Mouse (Mus musculus): ENCODE results near the gene Fgfr2. TPM values are rescaled to one million over a fixed set of nuclear protein-coding genes. Genes with fewer than 3 reads are reported as not detected.
A peak's percentile ranks its signal among the peaks of the same experiment; 100 is the strongest.

Gene Fgfr2
- total and polyA plus RNA-seq, 3 experiments = 47.1 to 245 (median 178) TPM

DNA sequence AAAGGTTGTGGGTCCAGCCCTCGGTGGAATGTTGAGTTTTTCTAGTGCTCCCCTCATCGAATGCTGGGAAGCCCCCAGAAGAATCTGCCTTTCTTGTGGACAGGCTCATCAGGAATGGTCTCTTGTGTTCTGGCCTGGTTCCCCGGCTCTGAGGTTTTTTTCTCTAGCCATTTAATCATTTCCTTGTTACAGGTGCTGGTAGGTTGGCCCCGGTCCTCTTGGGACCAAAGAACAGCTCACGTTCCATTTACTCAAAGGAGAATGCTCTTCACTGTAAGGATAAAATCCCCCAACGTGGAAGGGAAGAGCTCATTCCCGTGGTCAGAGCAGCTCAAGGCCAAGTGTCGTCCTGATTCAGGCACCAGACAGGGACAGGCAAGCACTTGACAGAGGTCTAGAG is 113.5 kb downstream of the Fgfr2 start:
- no peak for DNase-seq

- DNase-seq = peak; percentile 70
These were observed 114.5 kb downstream of the Fgfr2 start for GRCm38 (mm10) chr7:133008663-133009062.

GRCm38 (mm10) chr7:133007343-133007742 is 115.8 kb downstream of the Fgfr2 start:
- DNase-seq = peak; percentile 95

DNA sequence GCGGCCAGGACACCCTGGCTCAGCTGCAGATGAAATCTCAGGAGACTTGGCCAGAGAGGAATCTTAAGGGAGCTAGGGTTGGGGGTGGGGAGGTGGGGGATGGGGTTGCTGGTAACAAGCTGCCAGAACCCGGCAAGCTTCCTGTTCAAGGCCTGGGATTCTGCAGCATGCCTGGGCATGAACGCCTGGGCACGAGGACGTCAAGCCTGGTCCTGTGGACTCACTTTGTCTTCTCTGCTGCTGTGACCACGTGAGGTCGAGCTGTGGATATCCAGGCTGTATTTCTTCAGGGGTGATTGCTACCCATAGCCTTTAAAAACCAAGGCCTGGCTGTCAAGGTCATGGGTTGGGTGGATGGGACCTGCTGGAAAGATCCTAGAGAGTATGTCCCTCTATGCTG is 117.4 kb downstream of the Fgfr2 start:
- peak; percentile 55 for DNase-seq

DNA sequence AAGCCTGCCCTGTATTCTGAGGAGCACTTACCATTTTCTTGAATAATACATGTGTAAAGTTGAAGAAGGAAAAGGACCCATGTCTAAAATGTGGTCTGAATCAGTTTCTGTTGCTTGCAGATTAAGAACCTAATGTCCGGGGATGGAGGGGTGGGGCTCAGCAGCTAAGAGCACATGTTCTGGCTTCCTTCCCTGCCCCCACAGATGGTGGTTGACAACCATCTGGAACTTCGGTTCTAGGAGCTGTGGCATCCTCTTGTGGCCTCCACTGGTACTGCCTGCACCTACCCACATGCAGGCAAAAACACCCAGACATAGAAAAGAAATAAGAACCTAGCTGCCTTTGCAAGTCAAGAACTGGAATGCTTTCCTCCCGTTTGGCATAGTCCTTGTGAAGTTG is 119.7 kb downstream of the Fgfr2 start:
- peak; percentile 80 for DNase-seq

- no peak for DNase-seq
These were observed 120.9 kb downstream of the Fgfr2 start for GRCm38 (mm10) chr7:133002271-133002670.

DNA sequence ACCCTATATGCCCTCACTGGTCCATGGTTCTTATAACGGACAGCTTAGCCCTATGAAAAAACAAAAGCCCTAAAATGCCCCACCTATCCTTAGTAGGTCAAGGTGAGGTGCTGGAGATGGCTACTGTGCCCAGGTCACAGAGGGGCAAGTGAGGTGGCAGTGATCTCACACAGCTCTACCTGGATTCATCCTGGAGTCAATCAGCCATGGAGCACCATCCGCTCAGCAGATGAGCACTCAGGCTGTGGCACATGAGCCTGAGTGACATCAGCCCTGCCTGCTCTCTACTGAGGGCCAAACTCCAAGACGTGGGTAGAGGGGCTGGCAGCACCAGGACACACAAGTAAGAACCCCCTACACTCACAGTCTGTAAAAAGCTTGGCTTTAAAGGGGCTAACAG is 121.8 kb downstream of the Fgfr2 start:
- no peak for DNase-seq

GRCm38 (mm10) chr7:132999061-132999460 is 124.1 kb downstream of the Fgfr2 start:
- DNase-seq = no peak

- peak; percentile 89 for DNase-seq
These were observed 124.5 kb downstream of the Fgfr2 start for GRCm38 (mm10) chr7:132998639-132999038.

- no peak for DNase-seq
These were observed 126.8 kb downstream of the Fgfr2 start for GRCm38 (mm10) chr7:132996391-132996790.

DNA sequence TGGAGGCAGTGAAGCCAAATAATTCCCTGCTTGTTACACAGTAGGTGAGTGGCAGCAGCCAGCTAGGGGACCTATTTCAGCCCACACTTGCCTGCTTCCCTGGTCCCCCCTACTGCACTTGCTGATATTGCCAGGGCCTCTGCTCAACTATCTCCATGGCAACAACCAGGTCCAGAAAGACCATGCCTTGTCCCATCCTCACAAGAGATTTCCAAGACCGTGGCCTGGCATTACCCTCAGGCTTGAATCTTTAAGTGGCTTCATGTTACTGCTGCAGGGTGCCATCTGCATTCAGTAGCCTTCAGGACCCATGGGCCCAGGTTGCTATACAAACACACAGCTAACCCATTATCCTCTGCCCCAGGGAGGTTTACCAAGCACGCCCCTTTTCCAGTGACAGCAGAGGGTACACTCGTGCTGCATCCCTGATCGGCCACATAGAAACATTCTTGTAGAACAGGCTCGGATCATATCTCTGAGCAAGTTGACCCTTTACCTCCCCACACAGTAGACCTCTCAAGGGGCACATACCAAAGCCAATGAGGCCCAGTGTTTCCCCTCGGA is 128.4 kb downstream of the Fgfr2 start:
- no peak for DNase-seq

DNA sequence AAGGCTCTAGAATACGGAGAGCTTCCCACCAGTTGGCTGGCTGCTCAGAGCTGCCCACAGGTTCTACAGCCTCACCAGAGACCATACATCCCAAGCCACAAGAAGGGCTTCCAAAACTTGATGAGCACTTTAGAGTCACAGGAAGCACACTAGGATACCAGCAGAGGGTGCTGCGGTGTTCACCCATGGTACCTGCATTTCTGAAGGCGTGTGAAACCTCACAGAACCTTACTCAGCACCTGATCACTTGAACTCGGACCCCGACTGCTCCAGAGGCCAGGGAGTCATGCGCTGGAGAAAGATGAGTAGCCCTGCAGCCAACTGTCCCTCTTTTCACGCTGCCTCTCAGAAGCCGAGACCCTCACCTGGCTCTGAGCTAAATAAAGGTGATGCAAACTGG is 129.0 kb downstream of the Fgfr2 start:
- DNase-seq = no peak

DNA sequence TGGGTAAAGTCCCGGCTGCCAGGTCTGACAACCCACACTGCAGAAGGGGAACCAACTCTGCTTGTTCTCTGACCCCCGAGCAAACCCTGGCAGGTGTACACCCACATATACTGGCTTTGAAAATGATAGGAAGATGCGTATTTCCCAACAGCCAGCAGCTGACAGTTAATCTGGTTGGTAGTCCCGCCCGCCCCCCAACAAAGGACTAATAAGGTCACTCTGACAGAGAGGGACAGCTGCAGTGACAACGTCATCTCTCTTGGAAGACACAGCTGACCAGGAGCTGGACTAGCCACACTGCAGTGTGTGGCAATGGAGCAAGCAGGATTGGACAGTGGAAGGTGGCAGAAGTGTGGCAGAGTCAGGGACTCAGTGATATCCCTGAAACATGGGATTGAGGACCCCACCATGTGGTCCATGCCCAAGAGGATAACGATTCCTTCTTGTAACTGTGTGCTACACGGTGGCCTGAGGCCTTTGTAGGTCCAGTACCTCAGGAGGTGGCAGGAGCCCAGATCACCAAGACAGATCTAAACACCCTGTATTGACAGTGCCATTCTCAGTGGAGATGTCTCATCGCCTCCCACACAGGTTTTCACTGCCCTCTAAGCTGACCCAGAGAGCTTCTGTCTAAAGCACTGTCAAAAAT is 130.1 kb downstream of the Fgfr2 start:
- DNase-seq = no peak

- DNase-seq = no peak
These were observed 131.8 kb downstream of the Fgfr2 start for GRCm38 (mm10) chr7:132991240-132991900.

GRCm38 (mm10) chr7:132989839-132990238 is 133.3 kb downstream of the Fgfr2 start:
- no peak for DNase-seq

- DNase-seq = no peak
These were observed 140.5 kb downstream of the Fgfr2 start for GRCm38 (mm10) chr7:132982639-132983038.

GRCm38 (mm10) chr7:132977981-132978380 is 145.2 kb downstream of the Fgfr2 start:
- no peak for DNase-seq

DNA sequence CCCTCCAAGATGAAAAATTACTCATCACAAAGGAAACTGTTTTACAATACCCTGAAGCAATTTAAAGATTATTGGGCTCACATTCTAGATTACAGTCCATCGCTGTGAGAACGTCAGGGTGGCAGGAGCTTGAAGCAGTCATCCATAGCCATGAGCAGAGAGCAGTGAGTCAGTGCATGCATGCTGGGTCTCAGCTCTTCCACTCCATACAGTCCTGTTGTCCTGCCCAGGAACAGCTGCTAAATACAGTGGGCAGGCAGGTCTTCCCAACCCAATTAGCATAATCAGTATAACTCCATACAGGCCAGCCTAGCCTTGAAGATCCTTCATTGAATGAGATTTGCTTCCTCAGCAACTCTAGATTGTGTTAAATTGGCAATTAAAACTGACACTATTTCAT is 147.1 kb downstream of the Fgfr2 start:
- DNase-seq = no peak

DNA sequence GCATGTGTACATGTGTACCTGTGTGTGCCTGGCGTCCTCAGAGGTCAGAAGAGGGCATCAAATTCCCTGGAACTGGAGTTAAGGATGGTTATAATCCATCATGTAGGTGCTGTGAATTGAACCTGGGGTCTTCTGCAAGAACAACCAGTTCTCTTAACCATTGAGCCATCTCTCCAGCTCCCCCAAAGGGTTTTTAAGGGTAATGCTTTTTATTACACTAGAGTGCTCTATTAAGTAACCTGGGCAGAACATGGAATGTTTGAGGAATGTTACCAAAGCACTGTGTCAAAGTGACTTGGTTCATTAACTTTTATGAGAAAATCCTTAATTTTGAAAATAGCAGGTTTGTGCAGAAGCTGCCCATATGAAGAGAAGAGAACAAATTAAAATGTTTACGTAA is 151.1 kb downstream of the Fgfr2 start:
- DNase-seq = no peak

- no peak for DNase-seq
These were observed 157.4 kb downstream of the Fgfr2 start for GRCm38 (mm10) chr7:132965707-132966106.

DNA sequence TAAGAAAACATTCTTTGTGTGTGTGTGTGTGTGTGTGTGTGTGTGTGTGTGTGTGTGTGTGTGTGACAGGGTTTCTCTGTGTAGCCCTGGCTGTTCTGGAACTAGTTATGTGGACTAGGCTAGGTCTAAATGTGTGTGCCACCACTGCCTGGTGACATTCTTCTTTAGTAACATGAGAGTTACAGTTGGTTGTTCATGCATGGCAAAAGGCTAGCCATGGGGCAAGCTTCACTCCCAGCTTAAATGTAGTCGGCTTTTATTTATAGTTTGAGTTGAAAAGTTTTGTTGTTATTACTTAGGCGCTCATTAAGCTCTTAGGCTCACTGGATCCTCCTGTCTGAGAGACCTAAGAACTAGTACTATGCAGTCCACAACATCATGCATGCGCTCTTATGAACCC is 158.8 kb downstream of the Fgfr2 start:
- DNase-seq = no peak

DNA sequence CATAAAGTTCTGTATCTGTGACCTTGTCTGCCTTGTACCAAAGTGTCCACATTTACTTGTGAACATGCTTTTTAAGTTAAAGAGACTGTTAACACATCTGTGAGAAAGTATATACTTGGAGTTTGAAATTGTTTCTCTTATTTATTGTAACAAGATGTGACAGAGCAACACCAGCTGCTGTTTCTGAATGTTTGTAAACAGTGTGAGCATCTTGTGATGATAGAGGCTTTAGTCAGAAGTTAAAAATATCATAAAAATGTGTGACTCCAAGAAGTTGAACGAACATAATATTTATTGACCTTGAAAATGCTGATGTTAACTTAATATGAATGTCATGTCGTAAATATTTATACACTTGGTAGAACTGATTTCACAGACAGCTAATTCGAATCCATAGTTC is 172.5 kb downstream of the Fgfr2 start:
- DNase-seq = no peak

DNA sequence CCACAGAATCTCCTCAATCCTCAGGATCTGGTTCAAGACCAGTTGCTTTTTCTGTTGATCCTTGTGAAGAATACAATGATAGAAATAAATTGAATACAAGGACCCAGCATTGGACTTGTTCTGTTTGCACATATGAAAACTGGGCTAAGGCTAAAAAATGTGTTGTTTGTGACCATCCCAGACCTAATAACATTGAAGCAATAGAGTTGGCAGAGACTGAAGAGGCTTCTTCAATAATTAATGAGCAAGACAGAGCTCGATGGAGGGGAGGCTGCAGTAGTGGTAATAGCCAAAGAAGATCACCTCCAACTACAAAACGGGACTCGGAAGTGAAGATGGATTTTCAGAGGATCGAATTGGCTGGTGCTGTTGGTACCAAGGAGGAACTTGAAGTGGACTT is 173.2 kb downstream of the Fgfr2 start:
- no peak for DNase-seq

DNA sequence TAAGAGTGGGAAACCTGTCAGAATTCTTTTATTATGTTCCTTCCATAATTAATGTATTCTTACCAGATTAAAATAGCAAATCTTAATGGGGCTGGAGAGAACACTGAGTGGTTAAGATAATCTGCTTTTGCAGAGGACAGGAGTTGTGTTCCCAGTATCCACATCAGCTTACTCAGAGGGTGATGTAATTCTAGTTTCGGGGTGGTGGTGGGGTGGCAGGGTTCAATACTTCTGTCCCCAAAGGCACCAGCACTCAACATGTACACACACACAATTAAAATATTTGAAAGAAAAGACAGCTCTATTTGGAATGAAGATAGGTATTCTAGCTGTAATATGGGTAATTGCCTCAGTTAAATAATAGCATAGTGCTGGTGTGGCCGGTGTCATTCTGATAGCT is 182.6 kb downstream of the Fgfr2 start:
- no peak for DNase-seq

Data from adrenal gland, adult 2 months (tissue).